Mouse (Mus musculus) B cell, adult 67 days (primary cell): ENCODE measurements around the gene Ms4a7. TPM values are rescaled to one million over a fixed set of nuclear protein-coding genes. Genes with fewer than 3 reads are reported as not detected.

Source experiments
- total RNA-seq, 2 experiments: library from RNA; stranded (reverse); gene quantifications; 4 replicates each; pipeline ENCODE4 v1.2.4; 2023

The Ms4a7 gene
- 1 to 10 TPM; 2.4 to 4.7 TPM for total RNA-seq

GRCm38 (mm10) chr19:11335932-11336331 lies at the start of gene Ms4a7:
Ms4a7 (minus strand) TSS chr19:11336146.

GRCm38 (mm10) chr19:11375273-11375672 lies 39.3 kb upstream of the Ms4a7 start, which contains the start of gene Ms4a4a:
Ms4a4a (plus strand) TSS chr19:11375523.

GRCm38 (mm10) chr19:11314354-11314753 lies 21.6 kb downstream of the Ms4a7 start, which contains the start of gene Ms4a14:
Ms4a14 (minus strand) TSS chr19:11314454.

GRCm38 (mm10) chr19:11283773-11284172 lies 52.2 kb downstream of the Ms4a7 start, which contains the start of gene Ms4a5:
Ms4a5 (minus strand) TSS chr19:11283873.

Other genes with a start within 250 kb of the Ms4a7 start
- not detected for gene 1700017D01Rik, start 205.3 kb downstream of the Ms4a7 start, total RNA-seq
- not detected for gene 1700025F22Rik, start 170.8 kb downstream of the Ms4a7 start, total RNA-seq
- not detected for gene Ms4a13, start 139.4 kb downstream of the Ms4a7 start, total RNA-seq
- 1 to 10 TPM in 1 of 2 experiments, under 1 TPM in 1; 0.78 to 1.9 TPM for gene Ms4a12, start 103.7 kb downstream of the Ms4a7 start, total RNA-seq
- gene Ms4a1, start 69.9 kb downstream of the Ms4a7 start, total RNA-seq: 100 to 1,000 TPM; 808 to 821 TPM
- gene Ms4a5, start 52.3 kb downstream of the Ms4a7 start, total RNA-seq: not detected
- 1 to 10 TPM in 1 of 2 experiments, under 1 TPM in 1; 0.62 to 1.1 TPM for gene Ms4a14, start 21.7 kb downstream of the Ms4a7 start, total RNA-seq
- 1 to 10 TPM in 1 of 2 experiments, not detected in 1; 2.4 TPM for gene Ms4a4a, start 39.4 kb upstream of the Ms4a7 start, total RNA-seq
- gene Ms4a4c, start 68.6 kb upstream of the Ms4a7 start, total RNA-seq: 100 to 1,000 TPM; 169 to 245 TPM
- 10 to 100 TPM; 28.9 to 36.1 TPM for gene Ms4a4b, start 107.4 kb upstream of the Ms4a7 start, total RNA-seq
- 10 to 100 TPM; 17.6 to 24.1 TPM for gene Ms4a6c, start 133.2 kb upstream of the Ms4a7 start, total RNA-seq
- 100 to 1,000 TPM; 170 to 202 TPM for gene Gm8369, start 149.8 kb upstream of the Ms4a7 start, total RNA-seq
- gene Ms4a6b, start 180.4 kb upstream of the Ms4a7 start, total RNA-seq: 10 to 100 TPM; 87.9 to 94.8 TPM
- gene Ms4a4d, start 200.7 kb upstream of the Ms4a7 start, total RNA-seq: not detected